Mouse (Mus musculus): ENCODE data around the gene Kctd19. TPM values are rescaled to one million over a fixed set of nuclear protein-coding genes. Genes with fewer than 3 reads are reported as not detected.

Kctd19 gene
- total RNA-seq, 1 experiment from 2014 or later, result not detected

DNA sequence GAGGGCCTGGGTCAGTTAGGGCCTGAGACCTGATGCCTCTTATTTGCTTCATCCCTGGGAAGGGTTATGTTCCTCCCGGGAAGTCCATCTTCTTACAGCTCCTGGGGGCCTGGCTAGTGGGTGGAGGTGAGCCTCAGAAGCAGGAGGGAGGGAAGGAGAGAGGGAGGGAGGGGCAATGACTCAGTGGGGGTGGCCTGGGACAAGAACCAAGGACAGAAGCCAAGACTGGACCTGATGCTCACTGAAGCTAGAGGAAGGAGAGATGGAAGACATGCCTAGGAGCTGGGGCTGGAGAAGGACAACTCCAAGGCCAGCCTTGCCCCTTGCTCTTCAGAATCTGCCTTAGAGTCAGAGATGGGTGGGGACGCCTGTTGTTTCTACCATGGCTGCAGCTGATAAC is 40.3 kb downstream of the Kctd19 start, which contains the start of gene Plekhg4:
Plekhg4 (plus strand) TSS at position 243 of the 400 bp plus-strand sequence.
- ATAC-seq (replicated peaks; ENCODE audit: insufficient number of reproducible peaks, low FRiP score, low TSS enrichment, poor library complexity, severe bottlenecking), result no peak

GRCm38 (mm10) chr8:105372473-105372872 is 40.8 kb downstream of the Kctd19 start:
- ATAC-seq (replicated peaks; ENCODE audit: insufficient number of reproducible peaks, low FRiP score, low TSS enrichment, poor library complexity, severe bottlenecking), result no peak

DNA sequence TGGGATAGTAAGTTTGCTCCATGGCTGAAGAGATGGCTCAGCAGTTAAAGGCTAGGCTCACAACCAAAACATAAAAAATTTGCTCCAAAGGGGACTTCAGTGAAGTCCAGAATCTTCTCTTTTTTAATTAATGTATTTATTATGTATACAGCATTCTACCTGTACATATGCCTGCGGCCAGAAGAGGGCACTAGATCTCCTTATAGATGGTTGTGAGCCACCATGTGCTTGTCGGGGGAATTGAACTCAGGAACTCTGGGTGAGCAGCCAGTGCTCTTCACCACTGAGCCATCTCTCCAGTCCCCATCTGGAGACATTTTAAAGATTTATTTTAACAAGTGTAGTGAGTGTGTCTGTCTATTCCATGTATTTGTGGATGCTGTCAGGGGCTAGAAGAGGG is 46.2 kb downstream of the Kctd19 start:
- ATAC-seq (replicated peaks; ENCODE audit: insufficient number of reproducible peaks, low FRiP score, low TSS enrichment, poor library complexity, severe bottlenecking), result no peak

DNA sequence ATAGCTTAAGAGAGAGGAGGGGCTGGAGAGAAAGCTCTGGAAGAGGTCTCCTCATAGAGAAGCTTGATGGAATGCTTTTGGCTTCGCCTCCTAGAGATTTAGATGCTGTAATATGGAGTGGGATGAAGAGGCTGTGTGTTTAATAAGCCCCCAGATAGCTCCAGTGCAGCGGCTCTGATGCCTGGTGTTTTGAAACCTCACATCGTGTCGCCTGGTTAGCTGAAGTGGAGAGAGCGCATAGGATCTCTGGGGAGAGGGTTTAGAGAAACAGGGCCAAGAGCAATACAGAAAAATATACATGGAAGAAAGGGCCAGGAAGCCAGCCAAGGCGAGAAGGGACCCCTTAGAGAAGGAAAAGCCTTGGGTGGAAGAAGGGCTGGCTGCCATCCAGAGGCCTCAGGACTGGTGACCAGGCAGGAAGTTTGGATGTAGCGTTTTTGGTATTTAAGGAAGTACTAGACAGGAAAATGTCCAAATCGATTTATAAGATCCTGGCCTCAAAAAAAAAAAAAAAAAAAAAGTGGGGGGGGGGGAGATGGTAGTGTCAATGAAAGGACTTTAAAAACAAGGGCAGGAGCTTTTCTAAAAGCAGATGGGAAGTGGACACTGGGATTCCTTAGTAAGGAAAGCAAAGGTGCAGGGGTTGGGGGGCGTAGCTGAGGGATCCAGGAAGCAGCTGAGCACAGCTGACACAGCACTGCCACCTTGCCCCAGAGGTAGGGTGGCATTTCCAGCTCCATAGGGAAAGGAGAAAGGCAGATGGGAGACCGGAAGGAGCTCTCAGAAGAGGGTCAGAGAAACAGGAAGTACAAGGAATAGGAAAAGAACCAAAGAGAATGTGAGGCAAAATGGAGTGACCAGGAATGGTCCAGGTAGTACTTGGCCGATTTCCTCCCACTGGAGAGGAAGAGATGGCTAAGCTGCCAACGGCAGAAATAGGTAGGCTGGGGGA is 51.3 kb downstream of the Kctd19 start:
- no peak for ATAC-seq (replicated peaks; ENCODE audit: insufficient number of reproducible peaks, low FRiP score, low TSS enrichment, poor library complexity, severe bottlenecking)

DNA sequence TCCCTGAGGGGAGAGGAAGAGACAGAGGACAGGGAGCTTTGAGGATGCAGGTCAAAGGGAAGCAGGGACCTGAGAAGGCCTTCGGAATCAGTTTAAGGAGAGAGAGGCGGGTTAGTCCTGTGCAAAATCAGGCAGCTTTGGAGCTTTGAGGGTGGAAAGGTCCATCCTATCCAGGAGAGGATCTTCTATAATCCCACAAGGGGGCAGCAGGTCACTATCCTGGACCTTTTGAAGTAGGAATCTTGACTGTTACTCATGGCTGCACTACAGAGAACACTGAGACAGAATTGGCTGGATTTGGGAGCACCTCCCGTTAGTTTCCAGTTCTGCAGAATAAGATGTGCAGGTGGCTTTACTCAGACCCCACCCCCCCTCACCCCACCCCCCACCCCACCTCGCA is 53.7 kb downstream of the Kctd19 start:
- ATAC-seq (replicated peaks; ENCODE audit: insufficient number of reproducible peaks, low FRiP score, low TSS enrichment, poor library complexity, severe bottlenecking), result no peak

DNA sequence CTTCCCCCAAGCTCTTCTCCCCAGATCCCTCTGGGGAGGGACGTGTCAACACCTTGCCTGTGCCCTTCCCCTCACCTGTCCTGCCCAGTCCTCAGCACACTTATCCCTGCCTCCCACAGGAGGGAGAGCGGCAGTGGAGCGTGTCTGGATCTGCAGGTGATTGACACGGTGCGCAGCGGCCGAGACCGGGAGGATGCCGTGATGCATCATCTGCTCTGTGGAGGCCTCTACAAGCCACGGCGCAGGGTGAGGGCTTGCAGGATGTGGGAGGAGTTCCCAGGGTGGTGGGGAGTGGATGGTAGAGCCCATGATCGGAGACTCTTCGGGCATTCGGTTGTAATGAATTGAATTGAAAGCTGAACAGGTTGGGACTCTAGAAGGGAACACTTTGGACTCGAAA is 54.1 kb downstream of the Kctd19 start:
- no peak for ATAC-seq (replicated peaks; ENCODE audit: insufficient number of reproducible peaks, low FRiP score, low TSS enrichment, poor library complexity, severe bottlenecking)

DNA sequence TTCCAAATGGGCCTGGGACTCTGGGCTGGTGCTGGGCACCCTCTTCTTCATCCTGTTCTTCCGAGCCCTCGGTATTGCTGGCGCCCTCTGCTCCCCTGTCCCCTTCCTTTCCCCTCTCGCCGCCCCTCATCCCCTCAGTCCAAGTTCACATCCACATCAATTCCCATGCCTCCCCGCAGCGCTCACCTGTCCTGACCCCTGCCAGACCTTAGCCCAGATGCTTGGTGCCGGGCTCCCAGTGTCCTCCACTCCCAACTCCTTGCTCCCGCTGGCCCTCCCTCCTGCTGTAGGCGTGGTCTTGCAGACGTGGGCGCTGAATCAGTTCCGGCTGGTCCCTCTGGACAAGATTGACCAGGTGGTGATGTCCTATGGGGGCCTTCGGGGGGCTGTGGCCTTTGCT is 56.6 kb downstream of the Kctd19 start:
- no peak for ATAC-seq (replicated peaks; ENCODE audit: insufficient number of reproducible peaks, low FRiP score, low TSS enrichment, poor library complexity, severe bottlenecking)

- no peak for ATAC-seq (replicated peaks; ENCODE audit: insufficient number of reproducible peaks, low FRiP score, low TSS enrichment, poor library complexity, severe bottlenecking)
Measured at GRCm38 (mm10) chr8:105355179-105356024, 57.9 kb downstream of the Kctd19 start.

- ATAC-seq (replicated peaks; ENCODE audit: insufficient number of reproducible peaks, low FRiP score, low TSS enrichment, poor library complexity, severe bottlenecking), result no peak
Measured at GRCm38 (mm10) chr8:105354549-105354948, 58.8 kb downstream of the Kctd19 start.

- ATAC-seq (replicated peaks; ENCODE audit: insufficient number of reproducible peaks, low FRiP score, low TSS enrichment, poor library complexity, severe bottlenecking), result no peak
Measured at GRCm38 (mm10) chr8:105353583-105354135, 59.6 kb downstream of the Kctd19 start.

GRCm38 (mm10) chr8:105350186-105350585 is 63.1 kb downstream of the Kctd19 start:
- no peak for ATAC-seq (replicated peaks; ENCODE audit: insufficient number of reproducible peaks, low FRiP score, low TSS enrichment, poor library complexity, severe bottlenecking)

GRCm38 (mm10) chr8:105349096-105349771 is 64.1 kb downstream of the Kctd19 start:
- no peak for ATAC-seq (replicated peaks; ENCODE audit: insufficient number of reproducible peaks, low FRiP score, low TSS enrichment, poor library complexity, severe bottlenecking)

GRCm38 (mm10) chr8:105348450-105349095 is 64.7 kb downstream of the Kctd19 start, which contains the start of gene Slc9a5:
Gene Slc9a5 (plus strand): TSS chr8:105348843.
- no peak for ATAC-seq (replicated peaks; ENCODE audit: insufficient number of reproducible peaks, low FRiP score, low TSS enrichment, poor library complexity, severe bottlenecking)

DNA sequence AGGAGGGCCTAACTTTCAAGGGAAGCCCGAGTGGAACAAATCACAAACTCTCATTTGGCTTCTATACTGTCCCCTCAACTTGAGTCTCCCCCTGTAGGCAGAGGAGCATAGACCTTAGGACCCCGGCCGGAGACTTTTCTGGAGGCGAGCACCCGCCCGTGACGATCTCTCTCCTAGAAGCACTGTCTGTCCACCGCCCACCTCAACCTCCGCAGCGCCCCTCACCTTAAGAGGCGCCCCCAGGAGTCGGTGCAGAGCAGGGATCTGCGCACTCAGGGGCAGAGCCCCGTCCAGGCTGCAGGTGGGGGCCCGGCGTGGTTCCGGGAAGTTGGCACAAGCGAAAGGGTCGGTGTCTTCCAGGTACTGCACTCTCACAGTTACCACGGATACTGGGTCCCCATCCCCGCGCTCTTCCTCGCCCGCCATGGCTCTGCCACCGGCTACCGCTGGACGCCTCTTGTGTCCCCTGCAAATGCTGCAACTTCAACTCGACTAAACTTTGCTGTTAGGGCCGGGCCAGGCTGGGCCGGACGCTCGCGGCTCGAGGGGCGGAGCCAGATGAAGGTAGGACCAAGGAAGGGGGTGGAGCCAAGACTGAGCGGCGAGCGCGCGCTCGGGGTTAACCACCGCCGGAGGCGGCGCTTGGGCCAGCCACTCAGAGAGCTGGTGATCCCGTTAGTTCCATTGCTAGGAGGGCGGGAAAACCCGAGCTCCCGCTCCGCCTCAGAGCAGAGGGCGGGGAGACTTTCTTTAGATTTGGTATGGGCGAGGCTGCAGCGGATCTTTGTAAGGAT is 65.7 kb downstream of the Kctd19 start, which contains the start of gene Fhod1:
Fhod1 (minus strand) TSS at position 526 of the 794 bp plus-strand sequence.
- peak; percentile 79 for ATAC-seq (replicated peaks; ENCODE audit: insufficient number of reproducible peaks, low FRiP score, low TSS enrichment, poor library complexity, severe bottlenecking)

GRCm38 (mm10) chr8:105346611-105347427 is 66.5 kb downstream of the Kctd19 start:
- no peak for ATAC-seq (replicated peaks; ENCODE audit: insufficient number of reproducible peaks, low FRiP score, low TSS enrichment, poor library complexity, severe bottlenecking)

All from monocyte, adult 5-6 weeks (primary cell).